Mouse (Mus musculus) c-Kit-negative CD71-positive TER-119-positive erythroid progenitor cells, embryonic 14.5 days (primary cell): Measurements from ENCODE around the gene Dpf1.

ENCODE experiments used
- DNase-seq: peaks from one replicate; pipeline ENCODE4 v3.0.0-alpha.2; 2013; ENCODE audit warnings: low read depth, low spot score

Dpf1 gene

GRCm38 (mm10) chr7:29340838-29341237, 37.1 kb downstream of the Dpf1 start:
- no peak for DNase-seq

- no peak for DNase-seq
These were observed 38.0 kb downstream of the Dpf1 start for GRCm38 (mm10) chr7:29341722-29342121.

- no peak for DNase-seq
These were observed 38.8 kb downstream of the Dpf1 start for GRCm38 (mm10) chr7:29342489-29343092.

- DNase-seq = no peak
These were observed 40.0 kb downstream of the Dpf1 start for GRCm38 (mm10) chr7:29343746-29344145.

GRCm38 (mm10) chr7:29345534-29345933, 41.8 kb downstream of the Dpf1 start:
- no peak for DNase-seq

DNA sequence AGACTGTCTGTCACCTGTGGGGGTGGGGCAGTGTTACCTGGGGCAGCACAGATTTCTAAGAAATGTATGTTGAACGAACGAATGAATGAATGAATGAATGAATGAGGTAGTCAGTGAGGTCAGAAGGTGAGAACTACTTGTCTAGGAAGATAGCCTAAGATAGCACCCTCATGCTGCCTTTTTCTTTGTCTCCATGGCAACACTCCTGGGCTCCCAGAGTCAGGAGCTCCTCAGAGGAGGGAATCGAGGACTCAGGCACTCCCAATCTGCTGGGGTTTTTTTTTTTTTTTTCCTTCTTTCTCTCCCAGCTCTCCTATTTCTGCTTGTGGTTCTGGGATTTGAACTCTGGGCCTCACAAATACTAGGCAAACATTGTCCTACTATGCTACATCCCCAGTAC, 42.5 kb downstream of the Dpf1 start:
- no peak for DNase-seq

DNA sequence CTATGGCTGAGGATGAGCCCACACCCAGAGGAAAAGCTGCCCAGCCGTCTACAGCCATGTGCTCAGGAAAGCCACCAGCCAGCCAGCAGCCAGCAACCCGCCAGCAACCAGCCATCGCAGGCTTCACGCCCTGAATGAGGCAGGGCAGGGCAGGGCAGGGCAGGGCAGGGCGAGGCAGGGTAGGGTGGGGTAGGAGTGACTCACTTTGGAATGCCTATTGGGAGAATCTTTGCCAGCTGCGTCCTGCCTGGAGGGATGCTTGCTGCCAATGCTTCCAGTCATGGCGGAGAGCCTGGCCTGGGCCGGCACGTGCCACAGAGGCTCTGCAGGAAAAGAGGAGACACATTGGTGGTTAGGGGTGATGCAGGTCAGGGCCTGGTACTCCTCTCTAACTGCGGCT, 46.7 kb downstream of the Dpf1 start:
- DNase-seq = no peak

DNA sequence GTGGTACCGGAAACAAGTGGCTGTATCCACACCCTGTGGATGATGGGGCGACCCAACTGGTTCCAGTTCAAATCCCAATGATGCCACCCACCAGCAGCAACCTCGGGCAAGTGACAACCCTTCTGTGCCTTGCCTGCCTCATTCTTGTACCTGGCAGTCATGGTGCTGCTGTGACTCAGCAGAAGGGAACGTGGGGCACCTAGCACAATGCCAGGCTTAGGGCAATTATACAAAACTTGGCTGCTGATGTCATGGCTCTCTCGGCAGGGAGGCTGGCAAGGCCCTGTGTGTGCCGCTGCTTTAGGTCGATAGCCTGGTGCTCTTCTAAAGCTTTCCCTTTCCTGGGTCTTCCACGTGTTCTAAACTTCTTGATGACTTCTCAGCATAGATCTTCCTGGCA, 48.5 kb downstream of the Dpf1 start:
- no peak for DNase-seq

DNA sequence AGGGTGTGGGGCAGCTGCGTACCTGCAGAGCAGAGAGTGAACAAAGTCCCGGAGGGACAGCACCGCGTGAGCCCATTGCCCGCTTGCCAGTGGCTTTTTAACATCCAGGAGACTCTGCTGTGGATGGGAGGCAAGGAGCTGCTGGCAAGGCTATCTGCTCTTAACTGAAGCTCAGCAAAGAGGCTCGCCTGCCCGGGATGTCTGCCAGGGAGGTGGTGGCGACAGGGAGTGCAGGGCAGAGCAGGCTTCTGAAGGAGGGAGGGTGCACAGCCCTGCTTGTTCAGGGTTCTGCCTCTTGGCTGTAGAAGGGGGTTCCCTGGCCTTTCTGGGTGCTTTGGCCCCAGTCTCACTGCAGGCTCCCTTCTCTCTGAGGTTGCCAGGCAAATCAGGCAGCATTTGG, 50.4 kb downstream of the Dpf1 start:
- no peak for DNase-seq

- no peak for DNase-seq
These were observed 51.7 kb downstream of the Dpf1 start for GRCm38 (mm10) chr7:29355406-29355805.

GRCm38 (mm10) chr7:29361497-29361896, 57.7 kb downstream of the Dpf1 start:
- DNase-seq = no peak

DNA sequence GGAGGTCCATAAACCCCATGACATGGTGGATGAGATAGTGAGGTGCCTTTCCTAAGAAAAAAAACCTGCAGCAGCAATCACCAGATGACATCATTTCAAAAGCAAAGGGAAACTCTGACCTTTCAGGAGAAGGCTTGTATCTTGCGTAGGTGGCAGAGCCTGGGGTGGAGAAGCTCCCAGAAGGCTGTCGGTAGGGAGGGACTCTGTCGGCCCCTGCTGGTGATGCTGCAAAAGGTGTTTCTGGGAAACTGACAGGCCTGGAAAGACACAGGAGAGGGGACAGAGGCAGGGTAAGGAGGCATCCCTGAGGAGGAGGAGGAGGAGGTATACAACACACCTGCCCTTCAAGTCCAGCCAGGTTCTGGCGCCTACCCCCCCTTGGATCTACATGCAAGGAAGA, 60.3 kb downstream of the Dpf1 start:
- DNase-seq = no peak

DNA sequence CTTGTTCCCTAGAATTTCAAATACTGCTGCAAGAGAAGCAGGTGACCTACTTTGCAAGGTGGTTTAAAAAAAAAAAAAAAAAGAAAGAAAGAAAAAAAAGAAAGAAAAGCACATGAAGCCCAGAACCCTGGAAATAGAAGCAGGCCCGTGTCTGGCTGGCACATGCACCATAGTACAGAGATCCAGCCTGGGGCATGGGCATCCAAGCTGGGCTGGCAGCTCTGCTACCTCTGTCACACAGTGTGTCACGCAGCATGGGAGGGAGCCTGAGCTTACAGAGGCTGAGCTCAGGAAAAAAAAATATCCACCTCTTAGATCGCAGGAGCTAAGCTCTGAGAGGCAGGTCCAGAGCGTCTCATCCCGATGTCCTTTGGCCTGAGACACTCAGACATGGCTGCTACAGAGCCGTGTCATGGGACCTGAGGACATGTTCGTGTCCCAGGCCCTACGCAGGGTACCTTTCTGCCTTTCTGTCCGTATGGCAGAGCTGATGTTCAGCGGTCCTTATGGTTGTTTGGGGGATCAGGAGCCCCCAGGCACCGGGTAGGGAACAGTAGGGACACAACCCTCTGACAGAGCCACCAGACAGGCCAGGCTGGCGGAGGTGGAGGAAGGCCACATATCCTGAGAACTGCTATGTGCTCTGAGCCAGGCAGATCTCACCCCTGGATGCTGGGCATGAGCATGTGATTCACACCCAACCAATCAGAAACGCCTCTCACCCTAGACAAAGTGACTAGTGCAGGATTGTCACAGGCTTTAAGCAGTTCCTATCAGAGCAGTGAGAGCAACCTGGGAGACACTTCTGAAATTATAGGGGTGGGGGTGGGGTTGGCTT, 63.6 kb downstream of the Dpf1 start:
- no peak for DNase-seq
